Mouse (Mus musculus): ENCODE measurements around the gene Sim2.
A peak's percentile ranks its signal among the peaks of the same experiment; 100 is the strongest.

Sim2 gene

DNA sequence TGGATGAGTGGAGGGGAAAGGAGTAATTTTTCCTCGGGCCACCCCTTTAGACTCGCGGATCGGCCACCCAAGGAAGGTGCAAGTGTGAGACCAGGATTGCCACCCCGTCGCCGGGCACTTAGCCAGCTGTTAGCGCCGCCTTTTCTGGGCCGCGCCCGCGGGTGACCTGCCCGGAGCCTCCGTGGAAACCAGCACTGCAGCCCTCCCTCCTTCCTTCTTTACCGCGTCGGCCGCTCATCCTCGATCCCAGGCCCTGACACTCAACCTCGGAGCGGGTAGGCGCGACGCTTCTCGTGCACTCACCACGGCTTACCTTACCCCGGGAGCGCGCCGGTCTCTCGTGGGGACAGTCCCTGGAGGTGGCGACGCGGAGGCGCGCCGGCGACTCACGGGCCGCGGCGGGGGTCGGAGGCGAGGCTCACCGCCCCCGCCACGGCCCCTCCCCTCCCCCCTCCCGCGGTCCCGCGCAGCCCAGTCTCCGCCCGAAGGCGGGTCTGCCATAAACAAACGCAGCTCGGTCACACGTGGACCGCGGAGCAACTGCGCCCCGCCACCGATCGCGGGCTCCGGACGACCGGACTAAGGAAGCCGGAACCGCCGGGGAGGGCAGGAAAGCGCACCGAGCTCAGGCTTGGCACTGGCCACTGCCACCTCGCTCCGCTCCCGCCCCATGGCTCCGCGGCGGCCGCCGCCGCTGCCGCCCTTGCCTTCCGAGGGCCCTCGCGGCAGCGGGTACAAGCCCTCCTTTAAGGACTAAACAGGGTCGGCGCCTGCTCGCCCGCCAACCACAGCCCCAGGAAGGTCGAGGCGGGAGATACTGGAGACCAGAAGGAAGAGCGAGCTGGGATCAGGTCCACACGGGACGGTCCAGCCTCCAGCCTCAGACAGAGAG lies at the start of gene Sim2:
TSS of gene Sim2 (plus strand) at position 221 of the 892 bp plus-strand sequence.
- no peak for DNase-seq (ENCODE audit: low read depth, low spot score)

DNA sequence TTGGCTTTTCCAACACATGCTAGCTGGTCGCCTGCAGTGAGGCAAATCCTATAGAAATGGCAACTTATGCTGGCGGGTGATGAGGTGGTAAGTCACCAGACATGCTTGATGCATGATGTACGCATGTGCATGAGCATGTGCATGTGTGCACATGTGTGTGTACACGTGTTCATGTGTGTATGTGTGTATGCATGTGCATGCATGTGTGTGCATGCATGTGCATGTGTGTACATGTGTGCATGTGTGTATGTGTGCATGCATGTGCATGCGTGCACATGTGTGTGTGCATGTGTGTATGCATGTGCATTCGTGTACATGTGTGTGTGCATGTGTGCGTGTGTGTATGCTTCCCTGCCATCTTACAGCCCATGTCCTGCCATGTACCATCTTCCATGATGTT lies 47.5 kb upstream of the Sim2 start:
- no peak for DNase-seq (ENCODE audit: low read depth, low spot score)

DNA sequence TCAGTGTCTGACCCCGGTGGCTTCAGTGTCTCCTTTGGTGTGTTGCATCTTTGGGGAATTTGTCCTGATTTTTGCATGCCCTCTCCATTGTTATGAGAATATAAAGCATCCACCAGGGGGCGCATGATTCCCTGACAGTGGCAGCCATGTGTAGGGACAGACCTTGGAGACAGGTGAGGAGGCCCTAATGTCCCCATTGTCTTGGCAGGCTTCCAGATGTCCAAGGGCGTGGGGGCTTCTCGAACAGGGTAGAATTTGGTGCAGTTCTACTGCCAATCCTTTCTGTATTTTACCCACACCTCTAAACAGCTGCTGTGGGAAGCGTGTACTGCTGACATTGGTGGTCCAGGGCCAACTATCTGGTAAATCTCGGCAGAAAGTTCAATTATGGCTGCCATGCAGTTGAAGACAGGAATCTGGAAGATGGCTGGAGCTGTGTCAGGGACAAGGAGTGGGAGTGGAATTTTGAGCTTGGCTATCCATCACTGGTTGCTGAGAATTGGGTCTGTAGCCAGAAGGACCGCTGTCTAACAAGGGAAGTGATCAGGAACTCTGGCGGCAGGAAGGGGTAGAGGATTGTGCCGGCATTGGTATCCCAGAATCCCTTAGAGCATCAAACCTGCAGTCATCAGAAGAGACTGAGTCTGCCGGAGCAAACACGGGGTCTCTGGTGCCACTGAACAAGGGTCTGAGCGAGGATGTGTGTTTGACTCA lies 46.3 kb upstream of the Sim2 start:
- no peak for DNase-seq (ENCODE audit: low read depth, low spot score)

DNA sequence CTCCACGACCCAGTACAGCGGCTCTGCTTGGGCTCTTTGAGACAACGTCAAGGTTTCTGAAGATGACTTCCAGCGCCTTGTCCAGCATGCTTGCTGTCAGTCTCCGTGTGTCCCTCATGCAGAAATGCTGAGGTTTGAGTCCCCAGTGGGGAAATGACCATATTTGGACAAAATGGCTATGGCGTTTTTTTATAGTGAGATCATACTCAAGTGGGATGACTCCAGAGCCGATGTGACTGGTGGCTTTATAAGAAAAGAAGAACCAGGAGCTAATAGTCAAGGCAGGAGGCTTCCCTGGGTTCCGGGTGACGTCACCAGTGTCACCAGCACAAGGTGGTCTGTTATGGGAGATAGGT lies 45.8 kb upstream of the Sim2 start:
- DNase-seq (ENCODE audit: low read depth, low spot score) = no peak

DNA sequence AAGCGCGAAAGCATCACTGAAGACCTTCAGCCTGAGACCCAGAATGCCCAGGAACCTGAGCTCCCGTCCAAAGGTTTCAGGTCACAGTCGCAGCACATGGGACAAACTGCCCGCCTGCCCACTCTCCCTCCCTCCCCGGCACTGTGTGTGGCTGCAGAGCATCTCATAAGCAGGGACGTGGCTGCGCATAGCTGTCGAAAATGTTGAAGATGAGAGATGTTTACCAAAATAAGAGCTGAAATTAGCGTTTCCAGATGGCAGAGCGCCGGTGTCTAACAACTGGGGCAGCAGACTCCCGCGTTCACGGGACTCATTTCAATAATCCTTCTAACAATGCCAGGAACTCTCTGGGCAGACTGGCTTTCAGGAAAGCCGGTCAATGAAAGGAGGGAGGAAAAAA lies 44.2 kb upstream of the Sim2 start:
- DNase-seq (ENCODE audit: low read depth, low spot score) = no peak

DNA sequence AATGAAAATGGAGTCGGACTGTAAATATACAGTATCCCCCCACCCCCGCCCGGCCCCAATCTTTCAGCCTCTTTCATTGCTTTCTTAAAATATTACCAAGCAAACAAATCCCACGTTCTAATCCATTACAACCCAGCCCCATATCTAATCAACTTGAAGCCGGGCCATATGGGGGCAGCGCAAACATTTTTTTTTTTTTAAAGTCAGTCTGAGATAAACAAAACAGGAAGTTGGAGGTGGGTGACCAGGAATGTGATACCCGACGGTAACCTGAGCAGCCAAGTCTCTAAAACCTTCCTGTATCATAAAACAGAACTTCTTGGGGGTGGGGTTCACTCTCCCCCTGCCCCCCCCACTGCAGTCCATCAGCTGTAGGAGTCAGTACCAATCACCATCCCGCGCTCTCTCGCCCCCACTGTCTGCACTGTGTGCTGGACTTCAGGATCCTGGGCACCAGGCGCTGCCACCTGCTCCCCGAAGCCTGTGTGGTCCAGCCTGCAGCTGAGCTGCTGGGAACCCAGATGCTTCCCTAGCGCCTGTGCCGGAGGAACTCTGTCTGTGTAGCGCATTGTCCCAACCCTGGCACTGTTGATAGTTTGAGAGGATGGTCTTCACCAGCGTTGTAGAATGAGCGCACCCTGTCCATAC lies 43.5 kb upstream of the Sim2 start:
- DNase-seq (ENCODE audit: low read depth, low spot score) = no peak

DNA sequence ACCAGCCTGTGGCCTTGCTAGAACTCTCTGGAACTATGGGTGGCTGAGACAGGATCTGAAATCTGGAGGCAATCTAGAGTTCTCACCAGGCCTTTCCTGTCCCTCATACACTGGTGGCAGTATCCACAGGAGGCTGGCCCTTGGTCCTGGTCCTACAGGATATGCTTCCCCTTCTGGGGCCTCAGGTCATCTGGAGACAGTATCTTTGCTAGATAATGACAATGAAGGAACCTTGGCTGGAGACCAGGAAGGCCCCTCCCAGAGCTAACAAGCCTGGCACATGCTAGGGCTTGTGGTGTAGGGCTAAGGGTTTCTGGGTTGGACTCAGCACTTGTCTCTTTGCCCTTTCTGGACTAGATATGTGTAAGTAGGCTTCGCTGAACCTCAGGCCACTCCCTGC lies 40.9 kb upstream of the Sim2 start:
- DNase-seq (ENCODE audit: low read depth, low spot score) = no peak

DNA sequence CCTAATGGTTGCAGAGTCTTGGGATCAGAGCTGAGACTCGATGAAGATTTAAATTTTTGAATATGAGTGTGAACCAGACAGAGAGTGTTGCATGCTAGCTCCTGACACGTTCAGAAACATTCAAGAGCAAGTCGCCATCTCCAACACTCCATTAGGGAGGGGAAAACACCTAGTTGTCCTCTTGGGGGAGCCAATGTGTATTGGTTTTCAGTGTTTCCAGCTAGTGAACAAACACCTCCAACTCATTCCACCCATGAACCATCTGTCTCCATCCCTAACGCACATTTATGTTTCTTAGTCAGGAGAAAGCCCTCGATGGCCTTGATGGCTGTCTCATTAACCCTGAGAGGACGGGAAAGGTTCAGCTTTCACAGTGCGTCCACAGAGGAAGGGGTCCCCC lies 39.7 kb upstream of the Sim2 start:
- peak; percentile 47 for DNase-seq (ENCODE audit: low read depth, low spot score)

DNA sequence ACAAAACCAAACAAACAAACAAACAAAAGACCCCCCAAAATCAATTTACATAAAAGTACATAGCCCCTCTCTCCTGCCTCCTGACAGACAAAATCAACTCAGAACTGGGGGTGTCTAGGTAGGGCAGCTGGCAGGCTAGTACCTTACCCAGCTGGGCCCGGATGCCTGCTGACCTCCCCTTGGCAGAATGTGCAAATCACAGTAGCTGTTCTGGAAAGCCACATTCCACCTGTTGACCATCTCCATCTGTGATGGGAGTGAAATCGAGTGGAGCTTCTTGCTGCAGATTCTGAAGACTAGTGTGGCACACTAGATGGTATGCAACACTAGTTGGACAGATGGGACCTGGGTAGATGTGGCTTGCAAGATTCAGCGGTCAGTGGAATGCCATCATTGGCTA lies 34.4 kb upstream of the Sim2 start:
- DNase-seq (ENCODE audit: low read depth, low spot score) = no peak

DNA sequence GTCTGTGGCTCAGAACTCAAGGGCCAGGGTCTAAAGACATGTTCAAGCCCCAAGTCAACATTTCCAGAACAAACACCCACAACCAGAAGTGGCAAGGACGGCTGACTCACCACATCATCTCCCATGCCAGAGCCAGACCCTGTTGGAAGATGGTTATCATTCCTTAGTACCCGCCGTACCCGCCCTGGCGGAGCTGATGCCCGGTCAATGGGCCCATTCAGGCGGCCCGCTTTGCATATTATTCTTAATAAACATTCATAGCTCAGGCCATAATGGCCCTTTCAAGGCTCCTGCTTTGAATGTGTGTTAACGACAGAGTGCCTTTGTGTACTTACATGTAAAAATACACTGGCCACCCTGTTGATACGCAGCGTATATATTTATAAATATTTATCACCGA lies 29.6 kb upstream of the Sim2 start:
- no peak for DNase-seq (ENCODE audit: low read depth, low spot score)

DNA sequence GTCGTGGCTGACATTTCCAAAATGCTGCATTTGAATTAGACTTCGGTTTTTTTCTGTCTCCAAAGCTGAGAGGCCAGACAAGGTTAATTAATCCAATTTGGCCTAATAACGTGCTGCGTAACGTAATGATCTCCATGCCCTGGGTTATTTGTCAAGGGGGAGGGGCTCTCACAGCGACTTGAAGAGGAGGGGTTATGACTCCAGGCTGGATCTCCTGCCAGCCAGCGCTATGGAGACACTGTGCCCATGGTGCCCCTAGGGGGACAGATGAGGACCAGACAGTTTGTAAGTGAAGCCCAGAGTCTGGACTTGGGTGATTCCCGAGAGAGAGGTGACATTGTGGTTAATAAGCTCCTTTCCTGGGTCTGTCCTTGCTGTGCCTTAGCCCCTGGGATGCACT lies 29.2 kb upstream of the Sim2 start:
- no peak for DNase-seq (ENCODE audit: low read depth, low spot score)

DNA sequence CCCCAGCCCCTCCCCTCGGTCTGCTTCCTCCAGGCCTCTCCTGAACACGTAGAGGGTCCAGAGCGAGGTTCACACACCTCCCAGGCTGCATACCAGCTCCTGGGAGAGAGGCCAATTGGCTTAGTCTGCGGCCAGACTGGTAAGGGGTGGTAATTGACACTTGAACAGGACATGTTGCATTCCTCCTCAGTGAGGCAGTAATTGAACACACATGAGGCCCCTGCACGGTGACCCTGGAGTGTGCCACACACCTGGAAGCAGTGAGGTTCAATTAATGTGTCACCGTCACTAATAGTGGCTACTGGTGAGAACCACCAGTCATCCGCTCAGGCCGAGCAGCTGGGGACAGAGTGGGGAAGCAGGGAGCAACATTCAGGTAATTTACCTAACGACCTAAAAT lies 24.9 kb upstream of the Sim2 start:
- no peak for DNase-seq (ENCODE audit: low read depth, low spot score)

DNA sequence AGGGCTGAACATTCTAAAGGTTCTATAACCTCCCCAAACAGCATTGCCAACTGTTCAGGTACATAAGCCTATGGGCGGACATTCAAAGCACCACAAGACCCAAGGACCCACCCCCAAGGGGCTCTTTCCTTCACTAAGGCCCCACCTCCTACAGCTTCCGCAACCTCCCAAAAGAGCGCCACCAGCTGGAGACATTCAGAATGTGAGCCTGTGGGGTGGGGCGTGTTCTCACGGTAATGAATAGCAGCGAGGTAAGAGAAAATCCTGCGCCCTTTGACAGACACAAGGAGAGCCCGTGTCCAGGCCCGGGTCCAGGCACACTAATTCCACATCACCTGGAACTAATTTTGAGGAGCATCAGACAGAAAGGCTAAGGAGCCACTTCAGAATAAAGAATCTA lies 20.5 kb upstream of the Sim2 start:
- no peak for DNase-seq (ENCODE audit: low read depth, low spot score)

DNA sequence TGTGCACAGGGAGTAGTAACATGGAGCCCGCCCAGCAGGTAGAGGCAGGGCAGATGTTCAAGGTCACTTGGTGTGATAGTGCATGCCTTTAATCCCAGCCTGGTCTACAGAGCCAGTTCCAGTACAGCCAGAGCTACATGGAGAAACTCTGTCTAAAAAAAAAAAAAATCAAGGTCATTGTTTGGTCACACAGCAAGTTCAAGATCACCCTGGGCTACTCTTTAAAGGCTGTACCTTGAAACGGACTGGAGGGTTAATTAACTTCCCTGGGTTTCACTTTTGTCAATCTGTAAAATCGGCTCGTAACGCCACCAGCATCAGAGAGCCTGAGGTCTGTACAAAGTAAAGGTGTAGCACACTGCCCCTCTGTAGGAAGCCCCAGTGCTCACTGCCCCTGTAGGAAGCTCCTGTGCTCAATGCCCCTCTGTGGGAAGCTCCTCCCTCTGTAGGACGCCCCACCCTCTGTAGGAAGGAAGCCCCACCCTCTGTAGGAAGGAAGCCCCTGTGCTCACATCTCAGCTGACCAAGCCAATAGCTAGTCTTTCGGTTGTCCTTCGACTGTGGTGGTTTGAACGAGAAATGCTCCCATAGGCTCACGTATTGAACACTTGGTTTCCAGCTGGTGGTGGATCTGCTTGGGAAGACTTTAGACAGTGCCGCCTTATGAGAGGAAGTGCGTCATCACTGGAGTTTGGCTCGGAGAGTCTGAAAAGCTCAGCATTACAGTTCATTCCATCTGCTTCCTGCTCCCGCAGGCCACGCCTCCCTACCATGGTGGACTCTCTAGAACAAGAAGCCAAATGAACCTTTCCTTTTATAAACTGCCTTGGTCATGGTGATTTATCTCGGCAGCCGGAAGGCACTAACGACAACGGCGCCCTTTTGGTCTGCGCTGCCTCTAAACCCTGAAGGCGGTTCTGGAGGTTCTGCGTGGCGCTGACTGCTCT lies 18.7 kb upstream of the Sim2 start:
- DNase-seq (ENCODE audit: low read depth, low spot score) = no peak

DNA sequence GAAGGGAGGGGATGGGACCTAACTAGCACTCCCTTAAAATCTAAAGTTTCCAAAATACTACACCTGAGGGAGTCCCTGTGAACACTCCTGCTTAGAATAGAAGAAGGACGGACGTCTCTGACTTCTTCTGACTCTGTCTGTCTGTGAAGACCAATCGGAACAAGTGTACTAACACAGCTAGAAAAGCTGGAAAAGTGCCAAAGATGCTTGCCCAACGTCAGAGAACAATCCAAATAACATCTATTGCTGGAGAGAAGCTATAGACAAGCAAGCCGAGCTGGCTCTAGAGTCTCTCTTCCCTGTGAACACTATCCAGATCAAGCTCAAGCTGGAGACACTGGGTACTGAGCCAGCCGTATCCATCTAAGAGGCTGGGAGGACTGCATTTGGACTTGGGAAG lies 18.0 kb upstream of the Sim2 start:
- no peak for DNase-seq (ENCODE audit: low read depth, low spot score)

DNA sequence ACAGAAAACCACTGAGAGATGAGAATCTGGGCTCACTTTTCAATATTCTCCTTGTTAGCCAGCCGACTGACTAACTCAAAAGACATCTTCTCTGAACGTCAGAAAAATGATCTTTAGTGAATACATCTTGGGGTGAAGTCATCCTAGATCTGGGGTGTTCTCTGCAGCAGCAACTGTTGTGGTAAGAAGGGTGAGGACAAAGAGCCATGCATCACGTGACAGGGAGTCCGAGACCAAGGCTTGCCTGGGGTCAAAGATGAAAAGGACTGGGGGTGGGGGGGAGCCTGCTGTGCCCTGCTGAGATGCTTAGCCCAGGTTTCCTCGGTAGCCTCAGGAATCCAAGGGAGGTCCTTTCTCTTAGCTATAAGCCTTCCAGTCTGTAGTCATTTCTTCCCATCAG lies 17.5 kb upstream of the Sim2 start:
- no peak for DNase-seq (ENCODE audit: low read depth, low spot score)

DNA sequence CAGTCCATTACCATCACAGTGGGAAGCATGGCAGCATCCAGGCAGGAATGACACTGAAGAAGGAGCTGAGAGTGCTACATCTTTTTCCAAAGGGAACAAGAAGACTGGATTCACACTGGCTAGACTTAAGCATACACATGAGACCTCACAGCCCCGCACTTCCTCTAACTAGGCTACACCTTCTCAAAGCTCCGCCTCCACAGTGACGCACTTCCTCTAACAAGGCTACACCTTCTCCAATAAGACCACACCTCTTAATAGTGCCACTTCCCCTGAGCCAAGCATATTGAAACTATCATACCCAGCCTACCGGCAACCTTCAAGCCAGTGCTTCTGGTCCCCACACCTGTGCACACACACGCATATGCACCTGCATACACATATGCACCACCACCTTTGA lies 15.7 kb upstream of the Sim2 start:
- DNase-seq (ENCODE audit: low read depth, low spot score) = no peak

DNA sequence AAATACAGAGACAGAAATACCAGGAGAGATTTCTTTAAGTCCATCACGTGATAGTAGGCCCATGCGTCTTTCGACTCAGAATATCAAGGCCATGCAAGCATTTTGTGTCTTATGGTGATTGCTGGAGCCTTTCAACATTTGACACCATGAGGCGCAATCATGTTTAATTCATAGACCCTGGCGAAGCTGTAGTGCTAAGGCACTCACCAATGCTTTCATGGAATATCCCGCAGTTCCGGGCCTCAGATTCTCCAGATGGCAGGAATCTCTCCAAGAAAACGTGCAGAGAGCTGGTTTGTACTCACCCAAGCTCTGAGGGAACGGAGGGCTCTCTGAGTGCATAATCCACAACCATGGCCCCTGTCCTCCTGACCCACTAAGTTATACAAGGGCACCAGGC lies 13.8 kb upstream of the Sim2 start:
- no peak for DNase-seq (ENCODE audit: low read depth, low spot score)

DNA sequence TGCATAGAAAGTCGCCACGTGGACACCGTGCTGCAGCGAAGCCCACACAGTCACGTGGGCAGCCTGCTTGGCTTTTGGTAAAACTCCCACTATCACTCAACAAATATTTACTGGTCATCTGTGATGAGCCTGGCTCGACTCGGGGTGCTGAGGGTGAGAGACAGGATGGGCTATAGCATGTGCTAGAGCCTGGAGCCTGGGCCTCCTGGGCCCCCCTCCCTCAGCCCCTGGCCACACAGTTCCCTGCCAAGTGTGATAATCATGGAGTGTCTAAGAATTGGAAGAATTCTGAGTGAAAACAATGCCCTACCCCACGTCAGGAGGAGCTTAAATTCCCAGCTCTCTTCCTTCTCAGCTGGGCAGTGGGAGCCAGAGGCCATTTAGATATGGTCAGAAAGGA lies 13.3 kb upstream of the Sim2 start:
- no peak for DNase-seq (ENCODE audit: low read depth, low spot score)

DNA sequence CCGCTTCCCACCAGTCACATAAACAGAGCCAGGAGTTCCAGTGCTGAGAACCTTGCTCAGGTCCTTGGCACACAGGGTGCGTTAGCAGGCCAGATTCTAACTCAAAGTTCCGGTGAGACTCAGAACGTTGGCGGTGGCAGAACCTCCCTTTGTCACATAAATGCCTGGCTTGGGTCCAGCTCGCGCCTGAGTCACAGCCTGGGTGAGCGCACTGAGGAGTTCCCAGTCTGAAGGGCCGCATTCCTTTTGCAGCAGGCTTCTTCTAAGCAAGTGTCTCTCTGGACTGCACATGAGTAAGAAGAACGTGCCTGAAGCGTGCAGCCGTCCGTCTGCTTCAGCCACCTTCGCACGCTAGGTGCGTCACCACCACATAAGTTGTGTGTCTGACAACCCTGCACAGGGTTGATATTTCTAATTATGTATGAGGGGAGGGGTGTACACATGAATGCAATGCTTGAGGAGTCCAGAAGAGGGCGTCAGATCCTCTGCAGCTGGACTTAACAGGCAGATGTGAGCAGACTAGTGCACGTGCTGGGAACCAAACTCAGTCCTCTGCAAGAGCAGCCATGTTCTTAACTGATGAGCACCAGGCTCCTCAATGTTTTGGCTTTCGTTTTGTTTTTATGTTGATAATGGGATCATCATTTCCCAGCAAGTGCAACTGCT lies 9.2 kb upstream of the Sim2 start:
- no peak for DNase-seq (ENCODE audit: low read depth, low spot score)
